Mouse (Mus musculus) forebrain, embryonic 14.5 days (tissue): ENCODE results near the gene Yipf6. TPM values are rescaled to one million over a fixed set of nuclear protein-coding genes. Genes with fewer than 3 reads are reported as not detected.

Source experiments
- ATAC-seq: fragments of 200-750 bp; cut with Nextera tagmentation; 2 replicates; pipeline ENCODE4 v1.8.0; 2017; ENCODE audit warnings: mild to moderate bottlenecking, moderate library complexity
- DNase-seq: peaks from one replicate; pipeline ENCODE4 v3.0.0-alpha.2; 2015; ENCODE audit warnings: low spot score
- H3K27ac ChIP-seq: fragments of 300-500 bp; sonication (generic); 2 replicates; pipeline ENCODE4 v1.5.1; 2014; ENCODE audit warnings: low read depth, mild to moderate bottlenecking, control low read depth, low read length, moderate library complexity
- H3K27me3 ChIP-seq: fragments of 300-500 bp; sonication (generic); replicated peaks from 2 replicates; pipeline ENCODE4 v1.6.1; 2014; ENCODE audit warnings: low read length, control low read depth, mixed read lengths; ENCODE audit not compliant: control insufficient read depth, insufficient read depth
- H3K36me3 ChIP-seq: fragments of 300-500 bp; sonication (generic); 2 replicates; pipeline ENCODE4 v1.6.1; 2014; ENCODE audit warnings: low read length, control low read depth; ENCODE audit not compliant: control insufficient read depth, insufficient read depth
- H3K4me1 ChIP-seq: fragments of 300-500 bp; sonication (generic); 2 replicates; pipeline ENCODE4 v1.6.1; 2014; ENCODE audit warnings: antibody characterized with exemption, low read length, control low read depth; ENCODE audit not compliant: control insufficient read depth, insufficient read depth
- H3K4me2 ChIP-seq: fragments of 300-500 bp; sonication (generic); 2 replicates; pipeline ENCODE4 v1.6.1; 2014; ENCODE audit warnings: mild to moderate bottlenecking, control low read depth, low read length
- H3K4me3 ChIP-seq: fragments of 300-500 bp; sonication (generic); 2 replicates; pipeline ENCODE4 v1.5.1; 2014; ENCODE audit warnings: low read depth, low read length, control low read depth
- H3K9ac ChIP-seq: fragments of 300-500 bp; sonication (generic); 2 replicates; pipeline ENCODE4 v1.6.1; 2014; ENCODE audit warnings: mild to moderate bottlenecking, low read length, control low read depth, moderate library complexity
- H3K9me3 ChIP-seq: fragments of 300-500 bp; sonication (generic); replicated peaks from 2 replicates; pipeline ENCODE4 v1.6.1; 2016; ENCODE audit warnings: low read length, control low read depth, mixed read lengths; ENCODE audit not compliant: control insufficient read depth
- WGBS: fragments of 180-500 bp; shearing (Covaris S2); extraction: QIAGEN DNeasy Blood & Tissue Kit; methylation state at CpG from one replicate; pipeline ENCODE4 v1.1.7; 2014; 5-methylcytosine and 5-hydroxymethylcytosine counted together
- polyA plus RNA-seq: library from polyadenylated mRNA; unstranded; fragments of >200 nt; fragmentation: Nextera tagmentation; extraction: Ambion mirVana; gene quantifications from 2 replicates; pipeline ENCODE4 v1.2.1, GENCODE M21; 2014

Yipf6 gene
- polyA plus RNA-seq: 13.2 and 15.7 TPM in 2 replicates

- peak within 1 kb of the TSS; percentile 66 for H3K9ac ChIP-seq
- DNase-seq (no peak), ATAC-seq (no peak)
- H3K27ac ChIP-seq: peak within 1 kb of the TSS; percentile 86; the same call in 1 of the 2 replicates
- no peaks in the 10 kb centered on the region for H3K36me3 ChIP-seq
- WGBS: 77% methylated on average over 3 of the region's 3 CpGs
- peak within 1 kb of the TSS; percentile 53 for H3K4me3 ChIP-seq
- no peaks in the 10 kb centered on the region for H3K4me1 ChIP-seq
- no peaks in the 10 kb centered on the region for H3K9me3 ChIP-seq
- peak within 1 kb of the TSS; percentile 55 for H3K4me2 ChIP-seq
- no peaks in the 10 kb centered on the region for H3K27me3 ChIP-seq
These were observed at the start of gene Yipf6 for GRCm38 (mm10) chrX:98936101-98936500. TSS of gene Yipf6 (plus strand) at chrX:98936316.

- DNase-seq: peak; percentile 32
- 20% methylated on average over 14 of the region's 14 CpGs for WGBS
- H3K27ac ChIP-seq: peak overlapping the region; percentile 89
- no peaks in the 10 kb centered on the region for H3K9me3 ChIP-seq
- peak overlapping the region; percentile 58 for H3K4me2 ChIP-seq
- H3K9ac ChIP-seq: peak overlapping the region; percentile 68
- H3K36me3 ChIP-seq: no peaks in the 10 kb centered on the region
- H3K27me3 ChIP-seq: no peaks in the 10 kb centered on the region
- H3K4me1 ChIP-seq: no peaks in the 10 kb centered on the region; the same call in 1 of the 2 replicates
- no peak for ATAC-seq
- H3K4me3 ChIP-seq: peak overlapping the region; percentile 49
These were observed 46.1 kb upstream of the Yipf6 start for GRCm38 (mm10) chrX:98890072-98890405.

GRCm38 (mm10) chrX:98890406-98891116 lies 45.6 kb upstream of the Yipf6 start, which contains the start of gene Ophn1:
TSS of gene Ophn1 (minus strand) at chrX:98891025.
- WGBS: 25% methylated on average over 48 of the region's 48 CpGs
- peak within 1 kb of the TSS; percentile 58 for H3K4me2 ChIP-seq
- DNase-seq (peak; percentile 89), ATAC-seq (peak; percentile 95)
- no peaks in the 10 kb centered on the region for H3K36me3 ChIP-seq
- H3K9me3 ChIP-seq: no peaks in the 10 kb centered on the region
- no peaks in the 10 kb centered on the region for H3K27me3 ChIP-seq
- peak within 1 kb of the TSS; percentile 68 for H3K9ac ChIP-seq
- H3K27ac ChIP-seq: peak within 1 kb of the TSS; percentile 89
- peak within 1 kb of the TSS; percentile 49 for H3K4me3 ChIP-seq
- H3K4me1 ChIP-seq: no peaks in the 10 kb centered on the region; the same call in 1 of the 2 replicates

GRCm38 (mm10) chrX:98898307-98898706 lies 37.8 kb upstream of the Yipf6 start:
- no peaks in the 10 kb centered on the region for H3K4me1 ChIP-seq
- no peaks in the 10 kb centered on the region for H3K27me3 ChIP-seq
- WGBS: 71% methylated on average over 3 of the region's 3 CpGs
- DNase-seq: no peak
- H3K9ac ChIP-seq: no peak overlapping the region
- H3K4me2 ChIP-seq: no peak overlapping the region
- H3K4me3 ChIP-seq: no peak overlapping the region
- no peaks in the 10 kb centered on the region for H3K36me3 ChIP-seq
- no peak overlapping the region for H3K27ac ChIP-seq
- H3K9me3 ChIP-seq: no peaks in the 10 kb centered on the region
- no peak for ATAC-seq

- no peaks in the 10 kb centered on the region for H3K36me3 ChIP-seq
- H3K9ac ChIP-seq: no peak overlapping the region
- ATAC-seq (no peak), DNase-seq (no peak)
- H3K27ac ChIP-seq: no peak overlapping the region
- H3K4me1 ChIP-seq: no peaks in the 10 kb centered on the region
- H3K4me2 ChIP-seq: no peak overlapping the region
- H3K27me3 ChIP-seq: no peaks in the 10 kb centered on the region
- 89% methylated on average over 6 of the region's 6 CpGs for WGBS
- H3K9me3 ChIP-seq: no peaks in the 10 kb centered on the region
- no peak overlapping the region for H3K4me3 ChIP-seq
These were observed 31.9 kb upstream of the Yipf6 start for GRCm38 (mm10) chrX:98904226-98904625.

- no peaks in the 10 kb centered on the region for H3K9me3 ChIP-seq
- no peaks in the 10 kb centered on the region for H3K27me3 ChIP-seq
- H3K4me2 ChIP-seq: no peak overlapping the region
- no peak overlapping the region for H3K4me3 ChIP-seq
- no peaks in the 10 kb centered on the region for H3K36me3 ChIP-seq
- no peaks in the 10 kb centered on the region for H3K4me1 ChIP-seq
- no peak overlapping the region for H3K9ac ChIP-seq
- no peak overlapping the region for H3K27ac ChIP-seq
- DNase-seq (no peak), ATAC-seq (no peak)
- WGBS: 30% methylated on average over 1 of the region's 1 CpGs
These were observed 27.2 kb upstream of the Yipf6 start for GRCm38 (mm10) chrX:98908910-98909309.

GRCm38 (mm10) chrX:98919423-98919822 lies 16.7 kb upstream of the Yipf6 start:
- Histone ChIP-seq H3K9ac (no peak overlapping the region), H3K36me3 (no peaks in the 10 kb centered on the region), H3K4me2 (no peak overlapping the region), H3K9me3 (no peaks in the 10 kb centered on the region), H3K27me3 (no peaks in the 10 kb centered on the region), H3K4me1 (no peaks in the 10 kb centered on the region), H3K27ac (no peak overlapping the region), H3K4me3 (no peak overlapping the region)
- ATAC-seq (no peak), DNase-seq (peak; percentile 74)
- WGBS: 27% methylated on average over 6 of the region's 6 CpGs

- Histone ChIP-seq H3K9me3 (no peaks in the 10 kb centered on the region), H3K4me2 (peak overlapping the region; percentile 55), H3K4me3 (peak overlapping the region; percentile 53), H3K4me1 (no peaks in the 10 kb centered on the region), H3K9ac (peak overlapping the region; percentile 66), H3K36me3 (0 out of 2 replicates have a peak, but pooled peaks cover under 1% of the 10 kb centered on the region), H3K27ac (peak overlapping the region; percentile 86), H3K27me3 (no peaks in the 10 kb centered on the region)
- ATAC-seq: peak; percentile 96
- 34% methylated on average over 66 of the region's 66 CpGs for WGBS
- DNase-seq: peak; percentile 90
These were observed 815 bp downstream of the Yipf6 start for GRCm38 (mm10) chrX:98936707-98937554.
